In genomic region chr10:85311781-85312180, GRCm38 (mm10) we compare ENCODE assay signal across 32 mouse cellular contexts.
"Had no signal": no experiment of that assay in that cellular context is flagged by ENCODE, and none has a peak within 500 bp of the region (broad histone marks: within the 10 kb centered on the region; RNA-seq: fewer than 3 reads in every experiment).

No protein-coding gene starts in this region.

- H3K4me1 ChIP-seq: limb, embryonic 10.5 days; limb, embryonic 12.5 days; limb, embryonic 15.5 days; liver, embryonic 12.5 days; liver, embryonic 13.5 days; liver, embryonic 15.5 days; lung, embryonic 15.5 days; megakaryocyte, embryonic 14.5 days; midbrain, embryonic 10.5 days; midbrain, embryonic 12.5 days; midbrain, embryonic 13.5 days; midbrain, embryonic 15.5 days; neural tube, embryonic 12.5 days had no signal

- H3K9me3 ChIP-seq: limb, embryonic 10.5 days; limb, embryonic 12.5 days; limb, embryonic 13.5 days; limb, embryonic 15.5 days; liver, embryonic 12.5 days; liver, embryonic 13.5 days; liver, embryonic 15.5 days; lung, embryonic 15.5 days; megakaryocyte, embryonic 14.5 days; midbrain, embryonic 10.5 days; midbrain, embryonic 12.5 days; midbrain, embryonic 13.5 days; midbrain, embryonic 15.5 days; neural tube, embryonic 12.5 days had no signal

- H3K9ac ChIP-seq: limb, embryonic 12.5 days; limb, embryonic 13.5 days; limb, embryonic 15.5 days; liver, embryonic 12.5 days; liver, embryonic 13.5 days; liver, embryonic 14.5 days; liver, embryonic 15.5 days; liver, postnatal 0 days; lung, embryonic 14.5 days; lung, embryonic 15.5 days; midbrain, embryonic 12.5 days; midbrain, embryonic 13.5 days; midbrain, embryonic 15.5 days; neural tube, embryonic 12.5 days had no signal

- DNase-seq: left cerebral cortex, postnatal 4 days; liver; liver, embryonic 13.5 days; liver, postnatal 0 days; lung, adult 18-20 months; lung, adult 2 months; lung, embryonic 14.5 days; lung, postnatal 10 days; lung, postnatal 14 days; lung, postnatal 36 days; lung, postnatal 4 days; midbrain, embryonic 14.5 days had no signal

- H3K27ac ChIP-seq: limb, embryonic 10.5 days; limb, embryonic 12.5 days; limb, embryonic 13.5 days; limb, embryonic 15.5 days; liver, embryonic 12.5 days; liver, embryonic 13.5 days; liver, embryonic 14.5 days; liver, embryonic 15.5 days; lung, embryonic 15.5 days; macrophage; midbrain, embryonic 10.5 days; midbrain, embryonic 12.5 days; midbrain, embryonic 13.5 days; midbrain, embryonic 15.5 days; neural tube, embryonic 12.5 days had no signal

- H3K4me3 ChIP-seq: limb, embryonic 10.5 days; limb, embryonic 12.5 days; limb, embryonic 13.5 days; limb, embryonic 15.5 days; liver, embryonic 12.5 days; liver, embryonic 13.5 days; liver, embryonic 15.5 days; lung, embryonic 15.5 days; megakaryocyte, embryonic 14.5 days; midbrain, embryonic 10.5 days; midbrain, embryonic 12.5 days; midbrain, embryonic 13.5 days; midbrain, embryonic 15.5 days; myocyte; neural tube, embryonic 12.5 days had no signal

- H3K27me3 ChIP-seq: limb, embryonic 12.5 days; limb, embryonic 13.5 days; limb, embryonic 15.5 days; liver, embryonic 12.5 days; liver, embryonic 13.5 days; liver, embryonic 15.5 days; lung, embryonic 15.5 days; megakaryocyte, embryonic 14.5 days; midbrain, embryonic 12.5 days; midbrain, embryonic 13.5 days; midbrain, embryonic 15.5 days; neural tube, embryonic 12.5 days had no signal

- H3K36me3 ChIP-seq: limb, embryonic 10.5 days; limb, embryonic 12.5 days; limb, embryonic 13.5 days; limb, embryonic 15.5 days; liver, embryonic 12.5 days; liver, embryonic 13.5 days; liver, embryonic 15.5 days; lung, embryonic 15.5 days; midbrain, embryonic 10.5 days; midbrain, embryonic 12.5 days; midbrain, embryonic 13.5 days; midbrain, embryonic 15.5 days; neural tube, embryonic 12.5 days had no signal

- ATAC-seq: liver, embryonic 12.5 days; liver, postnatal 0 days; lung, postnatal 0 days; midbrain, embryonic 13.5 days; midbrain, embryonic 15.5 days; midbrain, embryonic 16.5 days had no signal

- H3K4me2 ChIP-seq: limb, embryonic 12.5 days; limb, embryonic 13.5 days; limb, embryonic 15.5 days; liver, embryonic 11.5 days; liver, embryonic 12.5 days; liver, embryonic 13.5 days; liver, embryonic 15.5 days; lung, embryonic 14.5 days; lung, embryonic 15.5 days; midbrain, embryonic 11.5 days; midbrain, embryonic 12.5 days; midbrain, embryonic 13.5 days; midbrain, embryonic 15.5 days; neural tube, embryonic 12.5 days had no signal
